Mouse (Mus musculus): ENCODE measurements around the gene Ybx2. TPM values are rescaled to one million over a fixed set of nuclear protein-coding genes. Genes with fewer than 3 reads are reported as not detected.

Ybx2 gene
- polyA plus RNA-seq, 1 experiment from 2014 or later = 4.3 TPM

DNA sequence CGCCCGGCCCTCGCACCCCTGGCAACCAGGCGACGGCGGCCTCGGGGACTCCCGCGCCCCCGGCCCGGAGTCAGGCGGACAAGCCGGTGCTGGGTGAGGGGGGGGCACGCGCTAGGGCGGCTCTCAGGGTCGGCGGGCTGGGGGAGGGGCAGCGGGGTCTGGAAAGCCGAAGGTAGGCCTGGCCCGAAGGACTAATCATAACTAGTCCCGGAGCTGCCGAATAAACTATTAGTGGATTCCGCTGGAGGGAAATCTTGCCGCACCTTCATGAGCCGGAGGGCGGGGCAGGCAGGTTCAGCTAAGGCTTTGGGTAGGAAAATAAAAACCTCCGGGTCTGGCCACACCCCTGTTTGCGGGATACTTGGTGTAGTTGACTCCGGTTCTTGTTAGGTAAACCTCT, 560 bp downstream of the Ybx2 start:
- H3K27me3 ChIP-seq (ENCODE audit: control insufficient read depth, insufficient read depth, low read length) = peaks cover 43% of the 10 kb centered on the region
- no peak overlapping the region for H3K27ac ChIP-seq (ENCODE audit: low read depth, low read length)
- H3K4me1 ChIP-seq (ENCODE audit: control insufficient read depth, insufficient read depth, low read length) = peaks cover 16% of the 10 kb centered on the region
- 2% methylated on average over 25 of the region's 30 CpGs for WGBS (ENCODE audit: insufficient replicate concordance)
- peak overlapping the region; percentile 68 for H3K9ac ChIP-seq (ENCODE audit: low read depth, low read length)
- H3K4me2 ChIP-seq = peak overlapping the region; percentile 99
- H3K9me3 ChIP-seq (replicated peaks; ENCODE audit: control insufficient read depth, low read length) = no peaks in the 10 kb centered on the region
- H3K36me3 ChIP-seq (ENCODE audit: control insufficient read depth, insufficient read depth, low read length) = no peaks in the 10 kb centered on the region
- peak overlapping the region; percentile 55 for H3K4me3 ChIP-seq (ENCODE audit: low read depth, low read length)
- ATAC-seq (replicated peaks; ENCODE audit: insufficient number of reproducible peaks, low FRiP score, low TSS enrichment) = no peak

DNA sequence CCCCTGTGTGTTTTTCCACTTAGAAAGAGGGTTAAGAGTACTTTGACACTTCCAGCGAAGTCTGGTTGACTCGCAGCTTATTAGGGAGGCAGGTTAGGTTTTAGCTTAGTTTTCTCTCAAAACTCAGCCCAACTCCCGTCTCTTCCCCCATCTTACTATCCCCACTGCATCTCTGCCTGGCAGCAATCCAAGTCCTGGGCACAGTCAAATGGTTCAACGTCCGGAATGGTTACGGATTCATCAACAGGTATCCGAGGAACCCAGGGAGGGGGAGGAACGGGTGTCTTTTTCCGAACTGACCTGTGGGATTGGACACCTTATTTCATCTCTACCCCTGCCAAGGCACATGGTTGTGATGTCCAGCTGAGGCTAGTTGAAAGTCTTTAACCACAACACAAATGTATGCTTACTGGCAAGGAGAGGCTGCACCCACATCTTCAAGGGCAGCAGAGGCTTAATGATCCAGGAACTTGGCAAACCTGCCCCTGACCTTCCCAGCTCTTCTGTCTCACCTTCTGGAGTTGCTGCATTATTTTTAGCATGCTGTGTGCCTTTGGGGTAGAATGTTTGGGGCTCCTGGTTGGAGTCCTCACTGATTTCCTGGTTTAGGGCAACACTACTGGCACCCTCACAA, 1.2 kb downstream of the Ybx2 start:
- Histone ChIP-seq H3K27me3 (ENCODE audit: control insufficient read depth, insufficient read depth, low read length) (peaks cover 43% of the 10 kb centered on the region), H3K9me3 (replicated peaks; ENCODE audit: control insufficient read depth, low read length) (no peaks in the 10 kb centered on the region), H3K4me3 (ENCODE audit: low read depth, low read length) (peak overlapping the region; percentile 55), H3K27ac (ENCODE audit: low read depth, low read length) (no peak overlapping the region), H3K4me2 (peak overlapping the region; percentile 99), H3K4me1 (ENCODE audit: control insufficient read depth, insufficient read depth, low read length) (peaks cover 16% of the 10 kb centered on the region), H3K36me3 (ENCODE audit: control insufficient read depth, insufficient read depth, low read length) (no peaks in the 10 kb centered on the region), H3K9ac (ENCODE audit: low read depth, low read length) (no peak overlapping the region)
- ATAC-seq (replicated peaks; ENCODE audit: insufficient number of reproducible peaks, low FRiP score, low TSS enrichment) = no peak
- 48% methylated on average over 9 of the region's 9 CpGs for WGBS (ENCODE audit: insufficient replicate concordance)

DNA sequence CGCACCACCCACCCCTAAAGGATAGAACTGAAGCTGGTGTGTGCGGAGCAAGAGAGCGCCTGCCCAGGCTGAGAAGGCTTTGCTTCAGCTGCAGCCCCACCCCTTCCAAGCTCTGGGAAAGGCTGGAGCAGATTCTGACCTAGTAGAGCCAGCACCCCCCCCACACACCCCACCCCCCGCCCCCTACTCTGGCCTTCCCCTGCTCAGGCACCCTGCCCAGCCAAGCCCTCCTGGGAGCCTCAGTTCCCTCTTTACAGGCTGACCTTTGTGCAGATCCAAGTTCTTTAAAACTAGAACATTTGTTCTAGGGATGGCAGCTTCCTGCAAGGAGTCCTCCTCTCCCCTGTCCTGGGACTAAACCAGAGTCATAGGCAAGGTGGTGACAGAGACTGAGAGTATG, 1.8 kb downstream of the Ybx2 start:
- H3K4me3 ChIP-seq (ENCODE audit: low read depth, low read length) = no peak overlapping the region
- 46% methylated on average over 4 of the region's 4 CpGs for WGBS (ENCODE audit: insufficient replicate concordance)
- H3K27ac ChIP-seq (ENCODE audit: low read depth, low read length) = no peak overlapping the region
- no peak for ATAC-seq (replicated peaks; ENCODE audit: insufficient number of reproducible peaks, low FRiP score, low TSS enrichment)
- peaks cover 43% of the 10 kb centered on the region for H3K27me3 ChIP-seq (ENCODE audit: control insufficient read depth, insufficient read depth, low read length)
- H3K4me1 ChIP-seq (ENCODE audit: control insufficient read depth, insufficient read depth, low read length) = peaks cover 16% of the 10 kb centered on the region
- no peak overlapping the region for H3K9ac ChIP-seq (ENCODE audit: low read depth, low read length)
- H3K36me3 ChIP-seq (ENCODE audit: control insufficient read depth, insufficient read depth, low read length) = no peaks in the 10 kb centered on the region
- no peak overlapping the region; the same call in 1 of the 2 replicates for H3K4me2 ChIP-seq
- no peaks in the 10 kb centered on the region for H3K9me3 ChIP-seq (replicated peaks; ENCODE audit: control insufficient read depth, low read length)

DNA sequence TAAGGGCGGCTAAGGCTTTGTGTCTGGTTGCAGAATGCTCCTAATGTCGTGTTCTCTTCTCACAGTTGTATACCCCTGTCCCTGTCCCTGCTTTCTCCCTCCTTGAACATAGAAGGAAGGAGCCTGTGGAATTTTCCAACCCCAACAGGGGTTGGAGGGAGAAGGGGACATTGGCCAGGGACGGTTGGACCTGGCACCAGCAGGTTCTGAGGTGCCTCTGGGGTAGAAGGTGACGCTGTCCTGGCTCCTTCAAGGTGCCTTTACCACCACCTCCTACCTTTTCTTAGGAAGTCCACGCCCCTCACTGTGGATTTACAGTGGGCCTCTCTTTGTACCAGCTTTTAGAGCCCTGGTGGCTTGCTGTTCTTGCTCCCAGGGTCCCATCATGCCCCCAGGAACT, 2.2 kb downstream of the Ybx2 start:
- no peak for ATAC-seq (replicated peaks; ENCODE audit: insufficient number of reproducible peaks, low FRiP score, low TSS enrichment)
- peaks cover 16% of the 10 kb centered on the region for H3K4me1 ChIP-seq (ENCODE audit: control insufficient read depth, insufficient read depth, low read length)
- H3K27ac ChIP-seq (ENCODE audit: low read depth, low read length) = no peak overlapping the region
- no peaks in the 10 kb centered on the region for H3K36me3 ChIP-seq (ENCODE audit: control insufficient read depth, insufficient read depth, low read length)
- no peak overlapping the region for H3K4me2 ChIP-seq
- 62% methylated on average over 5 of the region's 5 CpGs for WGBS (ENCODE audit: insufficient replicate concordance)
- no peak overlapping the region for H3K9ac ChIP-seq (ENCODE audit: low read depth, low read length)
- H3K4me3 ChIP-seq (ENCODE audit: low read depth, low read length) = no peak overlapping the region
- H3K27me3 ChIP-seq (ENCODE audit: control insufficient read depth, insufficient read depth, low read length) = peaks cover 45% of the 10 kb centered on the region
- no peaks in the 10 kb centered on the region for H3K9me3 ChIP-seq (replicated peaks; ENCODE audit: control insufficient read depth, low read length)

DNA sequence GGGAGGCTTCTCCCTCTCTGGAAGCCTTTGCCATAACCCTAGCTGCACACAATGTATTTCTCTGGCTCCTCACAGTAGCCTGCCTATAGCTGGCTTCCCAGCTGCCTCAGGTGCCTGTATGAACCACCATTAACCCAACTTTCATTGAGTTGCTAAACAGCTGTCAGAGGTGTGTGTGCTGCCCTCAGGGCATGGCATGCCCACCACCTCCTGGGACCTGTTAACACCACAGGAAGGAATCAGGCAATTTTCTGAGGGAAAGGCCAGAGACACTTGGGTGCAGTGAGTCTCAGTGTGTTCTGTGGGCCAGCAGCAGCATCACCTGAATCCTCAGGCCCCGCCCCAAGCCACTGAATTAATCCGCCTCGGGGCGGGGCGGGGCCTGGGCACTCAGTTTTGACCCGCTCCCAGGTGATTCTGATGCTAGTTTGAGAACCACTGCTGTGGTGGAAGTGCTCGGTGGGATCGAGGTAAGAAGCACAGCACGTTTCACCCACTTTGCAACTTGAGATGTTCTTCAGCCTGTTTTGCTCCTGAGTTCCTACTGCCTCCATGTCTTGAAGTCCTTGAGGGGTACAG, 2.9 kb downstream of the Ybx2 start:
- Histone ChIP-seq H3K4me2 (no peak overlapping the region), H3K4me3 (ENCODE audit: low read depth, low read length) (no peak overlapping the region), H3K27me3 (ENCODE audit: control insufficient read depth, insufficient read depth, low read length) (peaks cover 45% of the 10 kb centered on the region), H3K4me1 (ENCODE audit: control insufficient read depth, insufficient read depth, low read length) (peaks cover 16% of the 10 kb centered on the region), H3K27ac (ENCODE audit: low read depth, low read length) (no peak overlapping the region), H3K36me3 (ENCODE audit: control insufficient read depth, insufficient read depth, low read length) (peaks cover 2% of the 10 kb centered on the region; the same call in 1 of the 2 replicates), H3K9me3 (replicated peaks; ENCODE audit: control insufficient read depth, low read length) (no peaks in the 10 kb centered on the region), H3K9ac (ENCODE audit: low read depth, low read length) (no peak overlapping the region)
- WGBS (ENCODE audit: insufficient replicate concordance) = 31% methylated on average over 9 of the region's 9 CpGs
- ATAC-seq (replicated peaks; ENCODE audit: insufficient number of reproducible peaks, low FRiP score, low TSS enrichment) = no peak

DNA sequence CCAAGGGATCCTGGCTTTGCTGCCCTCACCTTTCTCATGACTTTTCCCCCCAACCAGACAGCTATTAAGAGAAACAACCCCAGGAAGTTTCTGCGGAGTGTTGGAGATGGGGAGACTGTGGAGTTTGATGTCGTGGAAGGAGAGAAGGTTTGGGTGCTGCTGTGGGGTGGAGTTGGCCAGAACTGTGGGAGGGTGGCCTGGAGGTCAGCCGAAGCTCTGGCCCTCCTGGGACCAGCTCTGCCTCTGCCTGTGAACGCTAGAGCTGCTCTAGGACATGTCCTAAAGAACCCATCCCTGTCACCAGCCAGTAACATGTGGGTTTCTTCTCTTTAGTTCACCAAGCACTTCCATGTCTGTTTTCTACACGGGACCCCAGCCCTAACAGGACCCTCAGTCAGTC, 3.6 kb downstream of the Ybx2 start:
- peaks cover 45% of the 10 kb centered on the region for H3K27me3 ChIP-seq (ENCODE audit: control insufficient read depth, insufficient read depth, low read length)
- H3K27ac ChIP-seq (ENCODE audit: low read depth, low read length) = no peak overlapping the region

DNA sequence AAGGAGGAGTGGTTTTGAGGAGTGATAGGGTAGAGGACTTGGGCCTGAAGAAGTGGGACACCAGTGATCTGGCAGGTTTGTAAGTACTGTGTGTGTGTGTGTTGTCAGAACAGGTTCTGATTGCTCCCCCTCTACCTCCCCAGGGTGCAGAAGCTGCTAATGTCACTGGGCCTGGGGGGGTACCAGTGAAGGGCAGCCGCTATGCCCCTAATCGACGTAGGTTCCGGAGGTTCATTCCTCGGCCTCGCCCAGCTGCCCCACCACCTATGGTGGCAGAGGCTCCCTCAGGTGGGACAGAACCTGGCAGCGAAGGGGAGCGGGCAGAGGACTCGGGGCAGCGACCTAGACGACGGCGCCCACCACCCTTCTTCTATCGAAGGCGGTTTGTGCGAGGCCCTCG, 4.1 kb downstream of the Ybx2 start:
- H3K4me2 ChIP-seq = no peak overlapping the region
- H3K27me3 ChIP-seq (ENCODE audit: control insufficient read depth, insufficient read depth, low read length) = peaks cover 47% of the 10 kb centered on the region
- peaks cover 6% of the 10 kb centered on the region for H3K36me3 ChIP-seq (ENCODE audit: control insufficient read depth, insufficient read depth, low read length)
- no peak overlapping the region for H3K9ac ChIP-seq (ENCODE audit: low read depth, low read length)
- no peak for ATAC-seq (replicated peaks; ENCODE audit: insufficient number of reproducible peaks, low FRiP score, low TSS enrichment)
- no peak overlapping the region for H3K4me3 ChIP-seq (ENCODE audit: low read depth, low read length)
- 90% methylated on average over 17 of the region's 17 CpGs for WGBS (ENCODE audit: insufficient replicate concordance)
- H3K4me1 ChIP-seq (ENCODE audit: control insufficient read depth, insufficient read depth, low read length) = peaks cover 16% of the 10 kb centered on the region
- H3K9me3 ChIP-seq (replicated peaks; ENCODE audit: control insufficient read depth, low read length) = no peaks in the 10 kb centered on the region
- no peak overlapping the region for H3K27ac ChIP-seq (ENCODE audit: low read depth, low read length)

More for the DNA sequence above, 3.6 kb downstream of the Ybx2 start:
- Histone ChIP-seq H3K4me2 (no peak overlapping the region), H3K4me3 (ENCODE audit: low read depth, low read length) (no peak overlapping the region), H3K9me3 (replicated peaks; ENCODE audit: control insufficient read depth, low read length) (no peaks in the 10 kb centered on the region), H3K4me1 (ENCODE audit: control insufficient read depth, insufficient read depth, low read length) (peaks cover 16% of the 10 kb centered on the region), H3K36me3 (ENCODE audit: control insufficient read depth, insufficient read depth, low read length) (peaks cover 2% of the 10 kb centered on the region), H3K9ac (ENCODE audit: low read depth, low read length) (no peak overlapping the region)
- WGBS (ENCODE audit: insufficient replicate concordance) = 55% methylated on average over 5 of the region's 5 CpGs
- ATAC-seq (replicated peaks; ENCODE audit: insufficient number of reproducible peaks, low FRiP score, low TSS enrichment) = no peak

DNA sequence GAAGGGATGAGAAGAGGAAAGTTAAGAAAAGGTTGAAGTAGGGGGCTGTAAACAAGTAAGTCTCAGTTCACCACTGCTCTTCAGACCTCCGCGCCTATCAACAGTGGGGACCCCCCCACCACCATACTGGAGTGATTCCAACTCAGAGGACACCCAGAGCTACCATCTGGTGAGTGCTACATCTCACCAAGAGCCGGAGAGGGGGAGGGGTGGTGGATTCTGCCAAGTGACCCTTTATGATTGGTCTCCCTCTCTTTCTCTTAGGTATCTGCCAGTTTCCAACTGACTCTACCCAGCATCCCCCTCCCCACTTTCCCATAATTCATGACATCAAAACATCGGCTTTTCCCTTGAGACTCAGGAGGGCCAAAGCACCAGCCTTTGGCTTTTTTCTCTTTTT, 5.4 kb downstream of the Ybx2 start:
- 76% methylated on average over 4 of the region's 4 CpGs for WGBS (ENCODE audit: insufficient replicate concordance)
- H3K27ac ChIP-seq (ENCODE audit: low read depth, low read length) = no peak overlapping the region
- no peak overlapping the region for H3K9ac ChIP-seq (ENCODE audit: low read depth, low read length)
- H3K27me3 ChIP-seq (ENCODE audit: control insufficient read depth, insufficient read depth, low read length) = peaks cover 35% of the 10 kb centered on the region
- H3K4me1 ChIP-seq (ENCODE audit: control insufficient read depth, insufficient read depth, low read length) = peaks cover 10% of the 10 kb centered on the region
- no peaks in the 10 kb centered on the region for H3K9me3 ChIP-seq (replicated peaks; ENCODE audit: control insufficient read depth, low read length)
- peaks cover 11% of the 10 kb centered on the region for H3K36me3 ChIP-seq (ENCODE audit: control insufficient read depth, insufficient read depth, low read length)
- no peak for ATAC-seq (replicated peaks; ENCODE audit: insufficient number of reproducible peaks, low FRiP score, low TSS enrichment)
- H3K4me2 ChIP-seq = no peak overlapping the region
- no peak overlapping the region for H3K4me3 ChIP-seq (ENCODE audit: low read depth, low read length)

DNA sequence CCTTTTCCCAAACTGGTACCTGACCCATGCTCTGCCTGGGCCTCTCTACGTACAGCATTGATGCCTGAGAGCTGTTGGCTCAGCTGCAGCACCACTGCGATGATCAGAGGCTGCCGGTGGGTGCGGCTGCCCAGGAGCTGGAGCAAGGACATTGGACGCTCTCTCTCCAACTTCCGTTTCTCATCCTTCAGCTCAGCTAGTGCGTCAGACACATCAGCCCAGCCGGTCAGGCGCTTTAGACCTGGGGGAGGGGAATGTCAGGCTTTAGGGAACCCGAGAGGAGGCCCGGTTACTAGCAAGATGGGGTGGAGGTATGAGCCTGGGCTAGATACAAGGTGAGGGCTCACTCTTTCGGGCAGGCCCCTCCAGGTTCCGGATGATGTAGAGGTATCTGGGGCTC, 9.6 kb downstream of the Ybx2 start:
- no peaks in the 10 kb centered on the region for H3K9me3 ChIP-seq (replicated peaks; ENCODE audit: control insufficient read depth, low read length)
- no peak for ATAC-seq (replicated peaks; ENCODE audit: insufficient number of reproducible peaks, low FRiP score, low TSS enrichment)
- no peak overlapping the region for H3K9ac ChIP-seq (ENCODE audit: low read depth, low read length)
- no peak overlapping the region for H3K27ac ChIP-seq (ENCODE audit: low read depth, low read length)
- peaks cover 13% of the 10 kb centered on the region; the same call in 1 of the 2 replicates for H3K4me1 ChIP-seq (ENCODE audit: control insufficient read depth, insufficient read depth, low read length)
- peaks cover 11% of the 10 kb centered on the region for H3K36me3 ChIP-seq (ENCODE audit: control insufficient read depth, insufficient read depth, low read length)
- WGBS (ENCODE audit: insufficient replicate concordance) = 67% methylated on average over 13 of the region's 13 CpGs
- H3K4me2 ChIP-seq = peak overlapping the region; percentile 92; the same call in 1 of the 2 replicates
- H3K4me3 ChIP-seq (ENCODE audit: low read depth, low read length) = peak overlapping the region; percentile 64; the same call in 1 of the 2 replicates
- H3K27me3 ChIP-seq (ENCODE audit: control insufficient read depth, insufficient read depth, low read length) = peaks cover 5% of the 10 kb centered on the region
